Mouse (Mus musculus): Measurements from ENCODE around the gene Ablim2. TPM values are rescaled to one million over a fixed set of nuclear protein-coding genes. Genes with fewer than 3 reads are reported as not detected.

Gene Ablim2
- polyA plus RNA-seq, 1 experiment from 2014 or later: 2.0 TPM

GRCm38 (mm10) chr5:35884262-35884661, 126.6 kb downstream of the Ablim2 start:
- Histone ChIP-seq H3K4me2 (replicated peaks; ENCODE audit: low read depth) (no peak overlapping the region), H3K4me3 (ENCODE audit: low read depth, low read length) (no peak overlapping the region), H3K9ac (ENCODE audit: low read depth, low read length) (no peak overlapping the region), H3K4me1 (replicated peaks; ENCODE audit: control insufficient read depth, insufficient read depth, low read length) (no peaks in the 10 kb centered on the region; the same call in 1 of the 2 replicates), H3K27ac (ENCODE audit: low read depth, low read length) (no peak overlapping the region), H3K27me3 (replicated peaks; ENCODE audit: control insufficient read depth, insufficient read depth, low read length) (no peaks in the 10 kb centered on the region), H3K36me3 (ENCODE audit: control insufficient read depth, insufficient read depth) (no peaks in the 10 kb centered on the region), H3K9me3 (ENCODE audit: control insufficient read depth) (no peaks in the 10 kb centered on the region)
- no peak for ATAC-seq
- peak; percentile 71 for TF ChIP-seq CTCF (IDR thresholded peaks at IDR 0.05; ENCODE audit: low read depth)
- WGBS: 40% methylated on average over 11 of the region's 11 CpGs

GRCm38 (mm10) chr5:35884689-35885088, 127.0 kb downstream of the Ablim2 start:
- WGBS: 82% methylated on average over 5 of the region's 5 CpGs
- Histone ChIP-seq H3K4me2 (replicated peaks; ENCODE audit: low read depth) (no peak overlapping the region), H3K27ac (ENCODE audit: low read depth, low read length) (no peak overlapping the region), H3K36me3 (ENCODE audit: control insufficient read depth, insufficient read depth) (no peaks in the 10 kb centered on the region), H3K27me3 (replicated peaks; ENCODE audit: control insufficient read depth, insufficient read depth, low read length) (no peaks in the 10 kb centered on the region), H3K4me1 (replicated peaks; ENCODE audit: control insufficient read depth, insufficient read depth, low read length) (no peaks in the 10 kb centered on the region; the same call in 1 of the 2 replicates), H3K9ac (ENCODE audit: low read depth, low read length) (no peak overlapping the region), H3K9me3 (ENCODE audit: control insufficient read depth) (no peaks in the 10 kb centered on the region), H3K4me3 (ENCODE audit: low read depth, low read length) (no peak overlapping the region)
- no peak for ATAC-seq
- TF ChIP-seq CTCF (IDR thresholded peaks at IDR 0.05; ENCODE audit: low read depth): no peak

GRCm38 (mm10) chr5:35888959-35889358, 131.3 kb downstream of the Ablim2 start:
- Histone ChIP-seq H3K9me3 (ENCODE audit: control insufficient read depth) (no peaks in the 10 kb centered on the region), H3K4me1 (replicated peaks; ENCODE audit: control insufficient read depth, insufficient read depth, low read length) (no peaks in the 10 kb centered on the region; the same call in 1 of the 2 replicates), H3K36me3 (ENCODE audit: control insufficient read depth, insufficient read depth) (no peaks in the 10 kb centered on the region), H3K27me3 (replicated peaks; ENCODE audit: control insufficient read depth, insufficient read depth, low read length) (0 out of 2 replicates have a peak, but pooled peaks cover 4% of the 10 kb centered on the region), H3K27ac (ENCODE audit: low read depth, low read length) (no peak overlapping the region), H3K4me3 (ENCODE audit: low read depth, low read length) (no peak overlapping the region), H3K4me2 (replicated peaks; ENCODE audit: low read depth) (no peak overlapping the region), H3K9ac (ENCODE audit: low read depth, low read length) (no peak overlapping the region)
- 65% methylated on average over 9 of the region's 9 CpGs for WGBS
- no peak for ATAC-seq
- peak; percentile 82 for TF ChIP-seq CTCF (IDR thresholded peaks at IDR 0.05; ENCODE audit: low read depth)

DNA sequence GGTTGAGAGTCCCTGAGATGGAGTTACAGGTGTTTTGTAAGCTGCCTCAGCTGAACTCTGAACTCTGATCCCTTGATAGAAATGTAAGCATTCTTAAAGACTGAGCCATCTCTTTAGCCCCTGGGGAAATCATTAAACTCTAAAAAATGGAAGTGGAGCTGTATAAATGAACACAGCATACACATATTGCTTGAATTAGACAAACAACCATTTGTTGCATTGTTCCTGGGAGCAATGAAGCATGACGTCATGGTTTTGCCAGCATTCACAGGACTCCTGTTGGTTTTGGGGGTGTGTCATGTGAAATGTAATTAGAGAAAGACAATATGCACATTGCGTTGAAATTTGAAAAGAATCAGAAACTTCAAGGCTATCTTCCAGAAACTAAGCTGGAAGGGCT, 132.0 kb downstream of the Ablim2 start:
- 0 out of 2 replicates have a peak, but pooled peaks cover 5% of the 10 kb centered on the region for H3K27me3 ChIP-seq (replicated peaks; ENCODE audit: control insufficient read depth, insufficient read depth, low read length)
- no peaks in the 10 kb centered on the region for H3K9me3 ChIP-seq (ENCODE audit: control insufficient read depth)
- 43% methylated on average over 2 of the region's 2 CpGs for WGBS

GRCm38 (mm10) chr5:35890985-35891730, 133.5 kb downstream of the Ablim2 start:
- no peak overlapping the region for H3K9ac ChIP-seq (ENCODE audit: low read depth, low read length)
- H3K27me3 ChIP-seq (replicated peaks; ENCODE audit: control insufficient read depth, insufficient read depth, low read length): 0 out of 2 replicates have a peak, but pooled peaks cover 5% of the 10 kb centered on the region
- WGBS: 92% methylated on average over 13 of the region's 13 CpGs
- H3K4me3 ChIP-seq (ENCODE audit: low read depth, low read length): no peak overlapping the region
- H3K4me1 ChIP-seq (replicated peaks; ENCODE audit: control insufficient read depth, insufficient read depth, low read length): no peaks in the 10 kb centered on the region; the same call in 1 of the 2 replicates
- no peak for TF ChIP-seq CTCF (IDR thresholded peaks at IDR 0.05; ENCODE audit: low read depth)
- H3K9me3 ChIP-seq (ENCODE audit: control insufficient read depth): no peaks in the 10 kb centered on the region
- no peaks in the 10 kb centered on the region for H3K36me3 ChIP-seq (ENCODE audit: control insufficient read depth, insufficient read depth)
- no peak overlapping the region for H3K27ac ChIP-seq (ENCODE audit: low read depth, low read length)
- no peak overlapping the region for H3K4me2 ChIP-seq (replicated peaks; ENCODE audit: low read depth)
- ATAC-seq: no peak

More for the DNA sequence above, 132.0 kb downstream of the Ablim2 start:
- no peak for ATAC-seq
- Histone ChIP-seq H3K4me2 (replicated peaks; ENCODE audit: low read depth) (no peak overlapping the region), H3K9ac (ENCODE audit: low read depth, low read length) (no peak overlapping the region), H3K4me3 (ENCODE audit: low read depth, low read length) (no peak overlapping the region), H3K36me3 (ENCODE audit: control insufficient read depth, insufficient read depth) (no peaks in the 10 kb centered on the region), H3K4me1 (replicated peaks; ENCODE audit: control insufficient read depth, insufficient read depth, low read length) (no peaks in the 10 kb centered on the region; the same call in 1 of the 2 replicates), H3K27ac (ENCODE audit: low read depth, low read length) (no peak overlapping the region)
- TF ChIP-seq CTCF (IDR thresholded peaks at IDR 0.05; ENCODE audit: low read depth): no peak

DNA sequence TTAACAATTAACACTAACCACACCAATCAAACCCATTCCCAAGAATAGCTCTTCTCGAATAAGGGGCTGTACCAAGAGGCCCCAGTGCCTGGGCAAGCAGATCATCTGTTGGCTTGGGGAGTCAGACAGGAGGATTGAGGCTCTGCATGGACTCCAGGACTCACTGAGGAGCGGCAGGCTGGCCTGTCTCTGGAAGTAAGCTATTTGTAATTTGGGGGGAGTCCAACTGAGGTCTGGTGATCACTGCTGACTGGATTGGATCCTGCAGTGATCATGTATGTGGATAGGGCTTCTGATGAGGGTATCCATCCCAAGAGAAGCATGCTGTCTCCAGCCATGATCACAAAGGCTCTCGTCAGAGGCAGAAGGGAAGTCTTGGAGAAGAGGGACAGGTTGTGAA, 134.7 kb downstream of the Ablim2 start:
- TF ChIP-seq CTCF (IDR thresholded peaks at IDR 0.05; ENCODE audit: low read depth): no peak
- ATAC-seq: no peak
- no peaks in the 10 kb centered on the region; the same call in 1 of the 2 replicates for H3K4me1 ChIP-seq (replicated peaks; ENCODE audit: control insufficient read depth, insufficient read depth, low read length)
- no peak overlapping the region for H3K27ac ChIP-seq (ENCODE audit: low read depth, low read length)
- no peaks in the 10 kb centered on the region for H3K36me3 ChIP-seq (ENCODE audit: control insufficient read depth, insufficient read depth)
- no peak overlapping the region for H3K4me3 ChIP-seq (ENCODE audit: low read depth, low read length)
- 0 out of 2 replicates have a peak, but pooled peaks cover 5% of the 10 kb centered on the region for H3K27me3 ChIP-seq (replicated peaks; ENCODE audit: control insufficient read depth, insufficient read depth, low read length)
- no peaks in the 10 kb centered on the region for H3K9me3 ChIP-seq (ENCODE audit: control insufficient read depth)
- 64% methylated on average over 3 of the region's 3 CpGs for WGBS
- H3K4me2 ChIP-seq (replicated peaks; ENCODE audit: low read depth): no peak overlapping the region
- H3K9ac ChIP-seq (ENCODE audit: low read depth, low read length): no peak overlapping the region

All from intestine, postnatal 0 days (tissue).